Mouse (Mus musculus): Measurements from ENCODE around the gene Aplf. TPM values are rescaled to one million over a fixed set of nuclear protein-coding genes. Genes with fewer than 3 reads are reported as not detected.

The Aplf gene
- 4.0 TPM for polyA plus RNA-seq (2017; shearing (Covaris generic))

GRCm38 (mm10) chr6:87671771-87672517, at the start of gene Aplf:
TSS of gene Aplf (minus strand) at chr6:87672193.

GRCm38 (mm10) chr6:87590394-87591281, 81.4 kb downstream of the Aplf start, which contains the start of gene Prokr1:
TSS of gene Prokr1 (minus strand) at chr6:87590743.

Other genes with a start within 250 kb of the Aplf start
- gene Bmp10, start 243.2 kb downstream of the Aplf start, polyA plus RNA-seq (2017; shearing (Covaris generic)), result not detected
- 94.8 TPM for gene Arhgap25, start 138.9 kb downstream of the Aplf start, polyA plus RNA-seq (2017; shearing (Covaris generic))
- gene Prokr1, start 81.5 kb downstream of the Aplf start, polyA plus RNA-seq (2017; shearing (Covaris generic)), result 0.50 TPM
- gene Efcc1, start 58.7 kb upstream of the Aplf start, polyA plus RNA-seq (2017; shearing (Covaris generic)), result 0.45 TPM
- gene Gp9, start 105.9 kb upstream of the Aplf start, polyA plus RNA-seq (2017; shearing (Covaris generic)), result not detected
- 68.3 TPM for gene Rab43, start 140.0 kb upstream of the Aplf start, polyA plus RNA-seq (2017; shearing (Covaris generic))
- 40.7 TPM for gene Gm45140, start 163.6 kb upstream of the Aplf start, polyA plus RNA-seq (2017; shearing (Covaris generic))
- gene Isy1, start 166.6 kb upstream of the Aplf start, polyA plus RNA-seq (2017; shearing (Covaris generic)), result 272 TPM
- 1,948 TPM for gene Cnbp, start 178.9 kb upstream of the Aplf start, polyA plus RNA-seq (2017; shearing (Covaris generic))
- gene Copg1, start 215.6 kb upstream of the Aplf start, polyA plus RNA-seq (2017; shearing (Covaris generic)), result 168 TPM
- 95.9 TPM for gene Hmces, start 241.7 kb upstream of the Aplf start, polyA plus RNA-seq (2017; shearing (Covaris generic))

Data from effector memory CD4-positive, alpha-beta T cell, adult 7 months (primary cell).